Comparison of ENCODE assay signal across 8 mouse cellular contexts in the genomic region with DNA sequence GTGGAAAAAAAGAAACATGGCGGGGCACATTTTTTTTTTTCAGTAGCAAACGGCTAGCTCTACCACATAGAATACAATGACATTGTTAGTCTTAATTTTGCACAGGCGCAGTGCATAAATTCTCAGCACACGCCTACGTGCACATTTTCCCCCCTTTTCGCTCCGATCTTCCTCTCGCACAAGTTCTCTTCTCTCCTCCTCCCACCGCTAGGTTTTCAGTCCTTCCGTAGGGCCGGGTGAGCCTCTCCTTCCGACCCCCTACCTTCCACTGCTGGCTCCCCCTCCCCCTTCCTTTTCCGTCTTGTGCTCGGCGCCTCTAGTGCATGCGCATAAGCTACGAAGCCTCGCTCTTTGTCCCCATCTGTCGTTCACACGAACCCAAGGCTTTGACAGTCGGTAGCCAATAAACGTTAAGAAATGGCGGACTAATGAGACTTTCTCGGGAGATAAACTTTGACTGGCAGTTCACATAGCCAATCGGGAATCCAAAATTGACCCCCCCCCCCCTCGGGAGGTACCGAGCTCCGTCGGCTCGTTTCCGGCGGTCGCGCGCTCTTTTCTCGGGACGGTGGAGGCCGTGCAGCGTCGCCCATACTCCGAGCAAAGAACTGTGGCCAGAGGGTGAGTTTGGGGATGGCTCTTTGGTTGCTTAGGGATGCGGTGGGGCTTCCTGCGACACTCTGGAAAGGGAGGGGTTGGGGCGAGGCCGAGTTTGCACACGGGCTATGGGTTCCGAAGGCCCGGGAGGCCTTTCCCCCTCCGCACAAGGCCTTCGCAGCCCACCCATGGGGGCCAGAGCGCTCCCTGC. TPM values are rescaled to one million over a fixed set of nuclear protein-coding genes. Genes with fewer than 3 reads are reported as not detected.
DNase-seq lines count a peak whose midpoint lies in the region; ATAC-seq and TF ChIP-seq lines count a peak whose summit lies in the region.

Gene Nono (plus strand): TSS at position 177 of the 808 bp plus-strand sequence.

- peak within 1 kb of the TSS; percentile 55 for H3K4me2 ChIP-seq in lung, postnatal 0 days (replicated peaks; ENCODE audit: low read depth, low read length)

- H3K9me3 ChIP-seq in hindbrain, embryonic 10.5 days: no peaks in the 10 kb centered on the region
- H3K9me3 ChIP-seq in lung, postnatal 0 days (ENCODE audit: low read length): no peaks in the 10 kb centered on the region

- H3K27me3 ChIP-seq in hindbrain, embryonic 10.5 days (ENCODE audit: insufficient read depth, poor library complexity, severe bottlenecking): 0 out of 2 replicates have a peak, but pooled peaks cover 4% of the 10 kb centered on the region
- H3K27me3 ChIP-seq in lung, postnatal 0 days (replicated peaks; ENCODE audit: insufficient read depth, low read length): no peaks in the 10 kb centered on the region

- peak; percentile 98 for ATAC-seq in frontal cortex, adult (ENCODE audit: low TSS enrichment)
- ATAC-seq in lung, postnatal 0 days: peak; percentile 97

- peak; percentile 49; the same call in 1 of the 2 replicates for TF ChIP-seq EP300 in lung, postnatal 0 days (IDR thresholded peaks at IDR 0.05)

- peak within 1 kb of the TSS; percentile 78 for H3K9ac ChIP-seq in lung, postnatal 0 days (replicated peaks; ENCODE audit: low read depth)

- peak within 1 kb of the TSS; percentile 98 for H3K27ac ChIP-seq in hindbrain, embryonic 10.5 days
- H3K27ac ChIP-seq in lung, postnatal 0 days (ENCODE audit: low read length): peak within 1 kb of the TSS; percentile 94

- H3K4me3 ChIP-seq in hindbrain, embryonic 10.5 days: peak within 1 kb of the TSS; percentile 70
- H3K4me3 ChIP-seq in lung, postnatal 0 days (ENCODE audit: low read depth, low read length): peak within 1 kb of the TSS; percentile 61

- H3K4me1 ChIP-seq in hindbrain, embryonic 10.5 days (replicated peaks): no peaks in the 10 kb centered on the region
- H3K4me1 ChIP-seq in lung, postnatal 0 days (ENCODE audit: insufficient read depth, low read depth, low read length): no peaks in the 10 kb centered on the region

- peaks cover 28% of the 10 kb centered on the region for H3K36me3 ChIP-seq in hindbrain, embryonic 10.5 days
- H3K36me3 ChIP-seq in lung, postnatal 0 days (ENCODE audit: insufficient read depth, low read length): no peaks in the 10 kb centered on the region

- DNase-seq in MN1 (ENCODE audit: low spot score): peak; percentile 93
- peak; percentile 90 for DNase-seq in cerebellum, adult 9-10 months
- peak; percentile 87 for DNase-seq in hindbrain, embryonic 10.5 days (ENCODE audit: low spot score)
- DNase-seq in layer of hippocampus, adult 9-11 months: peak; percentile 94
- DNase-seq in lung, postnatal 0 days (ENCODE audit: low spot score): peak; percentile 97
- DNase-seq in ovary, postnatal 14 days (ENCODE audit: low spot score): peak; percentile 54
- DNase-seq in thymus, postnatal 14 days: peak; percentile 91

- peak; percentile 59 for TF ChIP-seq CTCF in lung, postnatal 0 days (IDR thresholded peaks at IDR 0.05)

- 18% methylated on average over 51 of the region's 51 CpGs for WGBS in hindbrain, embryonic 10.5 days
- WGBS in lung, postnatal 0 days: 13% methylated on average over 47 of the region's 51 CpGs

RNA-seq across cellular contexts. Expression of gene Nono, which starts in this region (rescaled TPM):
- polyA plus RNA-seq in hindbrain, embryonic 10.5 days (2016; fragmentation: Nextera tagmentation; extraction: Ambion mirVana): 554 and 625 TPM in 2 replicates
- polyA plus RNA-seq in lung, postnatal 0 days (2015; fragmentation: Nextera tagmentation; extraction: Ambion mirVana): 117 and 131 TPM in 2 replicates

Comparison
In these comparisons a context has a peak if more than half of its experiments do, and no peak if none do; other contexts are left out.
1. Peak in every context shown above with its lines: DNase-seq, ATAC-seq, H3K4me3 ChIP-seq and H3K27ac ChIP-seq.